Mouse (Mus musculus): ENCODE results near the gene Serpine1.

DNA sequence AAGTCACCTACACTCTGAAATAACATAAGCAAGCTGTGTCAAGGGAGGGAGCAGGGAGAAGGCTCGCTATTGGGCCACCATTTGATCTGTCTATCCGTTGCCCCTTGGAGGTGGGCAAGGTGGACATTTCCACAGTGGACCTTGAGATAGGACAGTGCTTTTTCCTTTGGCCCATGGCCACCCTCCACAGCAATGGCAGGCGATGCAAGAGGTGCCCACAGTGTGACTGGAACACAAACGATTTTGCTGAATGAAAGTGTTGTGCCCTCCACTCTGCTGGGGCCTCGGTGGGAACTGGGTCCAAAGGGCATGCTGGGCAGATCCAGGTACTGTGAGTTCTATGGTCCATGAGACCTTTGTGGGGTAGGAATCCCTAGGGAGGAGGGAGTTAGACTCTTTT is 9.5 kb downstream of the Serpine1 start:
- TF ChIP-seq MAX (IDR thresholded peaks at IDR 0.05) = no peak
- TF ChIP-seq CTCF (IDR thresholded peaks at IDR 0.05; ENCODE audit: control insufficient read depth, insufficient read depth, insufficient read length) = no peak
- TF ChIP-seq MYOG (IDR thresholded peaks at IDR 0.05; ENCODE audit: control insufficient read depth, extremely low read depth, insufficient read length) = no peak

All from C2C12 (cell line).